In the genomic region with DNA sequence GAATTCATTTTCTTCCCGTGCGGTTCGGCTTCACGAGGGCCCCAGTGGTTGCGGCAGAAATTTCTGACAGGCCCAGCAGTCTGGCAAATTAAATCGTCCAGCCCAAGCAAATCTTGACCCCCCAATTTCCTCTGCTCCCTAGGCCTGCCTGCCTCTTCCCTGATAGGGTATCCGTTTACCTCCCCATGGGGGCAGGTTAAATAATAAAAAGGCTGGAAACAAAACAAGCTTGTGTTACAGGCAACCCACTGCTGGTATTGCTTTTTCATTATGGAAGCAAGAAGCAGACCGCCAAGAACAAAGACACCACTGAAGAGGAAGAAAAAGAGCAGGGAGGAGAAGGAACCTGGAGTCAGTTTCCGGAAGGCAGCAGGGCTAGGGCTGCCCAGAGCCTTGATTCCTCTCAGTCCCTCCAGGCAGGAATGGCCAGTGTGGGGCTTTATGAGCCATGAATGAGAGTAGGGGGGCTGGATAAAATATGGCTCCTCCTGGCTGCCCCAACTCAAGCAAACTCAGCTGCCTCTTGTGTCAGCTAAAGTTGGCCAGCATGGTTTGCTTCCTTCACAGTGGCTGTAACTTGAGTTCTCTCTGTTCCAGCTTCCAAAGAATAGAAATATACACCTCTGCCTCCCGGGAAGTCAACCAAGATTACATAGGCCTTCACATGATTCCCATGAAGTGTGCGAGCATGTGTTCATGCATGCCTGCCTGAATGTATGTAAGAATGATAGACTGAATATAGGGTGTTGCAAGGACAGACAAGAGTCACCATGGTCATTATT, we compare ENCODE assay signal across 21 mouse cellular contexts.
DNase-seq lines count a peak whose midpoint lies in the region; ATAC-seq lines count a peak whose summit lies in the region.
"Had no signal": no experiment of that assay in that cellular context is flagged by ENCODE, and none has a peak within 500 bp of the region (broad histone marks: within the 10 kb centered on the region; RNA-seq: fewer than 3 reads in every experiment).

No protein-coding gene starts in this region.

- H3K36me3 ChIP-seq in kidney, embryonic 14.5 days (ENCODE audit: control insufficient read depth, insufficient read depth, low read length) = no peaks in the 10 kb centered on the region
- no peaks in the 10 kb centered on the region for H3K36me3 ChIP-seq in embryonic facial prominence, embryonic 10.5 days (replicated peaks)
- H3K36me3 ChIP-seq in limb, embryonic 11.5 days (ENCODE audit: control insufficient read depth, insufficient read depth, low read length) = no peaks in the 10 kb centered on the region
- H3K36me3 ChIP-seq: heart, embryonic 10.5 days; hindbrain, embryonic 15.5 days; intestine, embryonic 15.5 days; midbrain, embryonic 10.5 days had no signal

- H3K9me3 ChIP-seq in kidney, embryonic 14.5 days (ENCODE audit: control insufficient read depth, low read length) = no peaks in the 10 kb centered on the region
- H3K9me3 ChIP-seq in embryonic facial prominence, embryonic 10.5 days = no peaks in the 10 kb centered on the region
- H3K9me3 ChIP-seq in limb, embryonic 11.5 days (ENCODE audit: control insufficient read depth, low read length) = no peaks in the 10 kb centered on the region
- H3K9me3 ChIP-seq: heart, embryonic 10.5 days; hindbrain, embryonic 15.5 days; intestine, embryonic 15.5 days; midbrain, embryonic 10.5 days had no signal

- 17% methylated on average over 11 of the region's 11 CpGs for WGBS in kidney, embryonic 14.5 days
- WGBS in embryonic facial prominence, embryonic 10.5 days = 41% methylated on average over 11 of the region's 11 CpGs
- 51% methylated on average over 11 of the region's 11 CpGs for WGBS in limb, embryonic 11.5 days

- ATAC-seq in kidney, embryonic 14.5 days (ENCODE audit: low FRiP score, low TSS enrichment) = peak; percentile 96
- peak; percentile 85 for ATAC-seq in limb, embryonic 11.5 days (ENCODE audit: insufficient number of reproducible peaks, low FRiP score, low TSS enrichment, low read depth)
- ATAC-seq: forebrain, embryonic 16.5 days; intestine, embryonic 15.5 days had no signal

- no peak overlapping the region for H3K4me2 ChIP-seq in kidney, embryonic 14.5 days (replicated peaks; ENCODE audit: low read depth, low read length)
- H3K4me2 ChIP-seq in limb, embryonic 11.5 days (ENCODE audit: low read depth, severe bottlenecking) = no peak overlapping the region
- H3K4me2 ChIP-seq: hindbrain, embryonic 15.5 days; intestine, embryonic 15.5 days had no signal

- H3K27me3 ChIP-seq in kidney, embryonic 14.5 days (ENCODE audit: control insufficient read depth, insufficient read depth, low read length) = no peaks in the 10 kb centered on the region
- H3K27me3 ChIP-seq in embryonic facial prominence, embryonic 10.5 days (replicated peaks; ENCODE audit: low read depth, poor library complexity, severe bottlenecking) = no peaks in the 10 kb centered on the region
- H3K27me3 ChIP-seq in limb, embryonic 11.5 days (ENCODE audit: control insufficient read depth, insufficient read depth, low read length) = no peaks in the 10 kb centered on the region
- H3K27me3 ChIP-seq: hindbrain, embryonic 15.5 days; intestine, embryonic 15.5 days had no signal

- H3K27ac ChIP-seq in kidney, embryonic 14.5 days (ENCODE audit: low read depth, low read length) = peak overlapping the region; percentile 77
- H3K27ac ChIP-seq in embryonic facial prominence, embryonic 10.5 days (replicated peaks) = peak overlapping the region; percentile 82
- peak overlapping the region; percentile 88 for H3K27ac ChIP-seq in limb, embryonic 11.5 days (replicated peaks; ENCODE audit: low read depth, low read length)
- H3K27ac ChIP-seq: gastrocnemius, adult 2 months; heart, embryonic 10.5 days; hindbrain, embryonic 15.5 days; intestine, embryonic 15.5 days; midbrain, embryonic 10.5 days had no signal

- intact Hi-C loops in heart, postnatal 25 days (cut with DNase I) = no loop called here

- H3K4me3 ChIP-seq in kidney, embryonic 14.5 days (ENCODE audit: low read length) = no peak overlapping the region
- no peak overlapping the region for H3K4me3 ChIP-seq in embryonic facial prominence, embryonic 10.5 days
- no peak overlapping the region for H3K4me3 ChIP-seq in limb, embryonic 11.5 days (ENCODE audit: low read depth, low read length)
- H3K4me3 ChIP-seq: erythroblast, embryonic 14.5 days; gastrocnemius, adult 2 months; heart, embryonic 10.5 days; hindbrain, embryonic 15.5 days; intestine, embryonic 15.5 days; midbrain, embryonic 10.5 days had no signal

- no peak for DNase-seq in kidney, postnatal 36 days
- DNase-seq in embryo, embryonic 10.5 days (ENCODE audit: low spot score) = peak; percentile 48
- peak; percentile 60 for DNase-seq in embryonic facial prominence, embryonic 10.5 days (ENCODE audit: low spot score)
- no peak for DNase-seq in limb, embryonic 11.5 days (ENCODE audit: low spot score)
- DNase-seq in spleen, postnatal 36 days (ENCODE audit: low spot score in 2 of 2) = no peak
- no peak for DNase-seq in heart, postnatal 25 days (ENCODE audit: low spot score)
- DNase-seq in cerebellum, postnatal 14 days = no peak
- DNase-seq: adrenal gland, postnatal 36 days; B cell, adult 2 months; cerebellum, adult 18-20 months; cerebellum, postnatal 36 days; gastrocnemius, adult 2 months; lung, adult 2 months; thymus, postnatal 36 days had no signal

- H3K9ac ChIP-seq in kidney, embryonic 14.5 days (ENCODE audit: low read depth, low read length) = no peak overlapping the region
- H3K9ac ChIP-seq in limb, embryonic 11.5 days (ENCODE audit: low read length) = no peak overlapping the region
- H3K9ac ChIP-seq: hindbrain, embryonic 15.5 days; intestine, embryonic 15.5 days had no signal

- H3K4me1 ChIP-seq in kidney, embryonic 14.5 days (ENCODE audit: control insufficient read depth, insufficient read depth, low read length) = 0 out of 2 replicates have a peak, but pooled peaks cover 7% of the 10 kb centered on the region
- H3K4me1 ChIP-seq in embryonic facial prominence, embryonic 10.5 days = peaks cover 32% of the 10 kb centered on the region
- peaks cover 15% of the 10 kb centered on the region; the same call in 1 of the 2 replicates for H3K4me1 ChIP-seq in limb, embryonic 11.5 days (ENCODE audit: control insufficient read depth, insufficient read depth, low read length)
- H3K4me1 ChIP-seq: hindbrain, embryonic 15.5 days; intestine, embryonic 15.5 days had no signal

Comparison
In these comparisons a context has a peak if more than half of its experiments do, and no peak if none do; other contexts are left out.
1. DNase-seq: peak in embryo, embryonic 10.5 days (single experiment) and embryonic facial prominence, embryonic 10.5 days (single experiment); none in kidney, postnatal 36 days (0 of 2), limb, embryonic 11.5 days (single experiment), spleen, postnatal 36 days (0 of 2), heart, postnatal 25 days (single experiment) and cerebellum, postnatal 14 days (0 of 2).
2. Peak in every context shown above with its lines, with median percentiles within 50 percentile points of each other: H3K27ac ChIP-seq.